Mouse (Mus musculus) CD4-positive, CD25-positive, alpha-beta regulatory T cell, adult 9 weeks (primary cell): Measurements from ENCODE around the gene Gpr84. TPM values are rescaled to one million over a fixed set of nuclear protein-coding genes. Genes with fewer than 3 reads are reported as not detected.

ENCODE experiments used
- polyA plus RNA-seq: library from polyadenylated mRNA; unstranded; fragments of 100-300 nt; shearing (Covaris generic); gene quantifications from one replicate; pipeline ENCODE4 v1.2.1, GENCODE M21; 2017

Gpr84 gene
- polyA plus RNA-seq: not detected

GRCm38 (mm10) chr15:103310365-103310910 lies at the start of gene Gpr84:
Gene Gpr84, minus strand, starts transcription at chr15:103310612.

GRCm38 (mm10) chr15:103339961-103340337 lies 29.5 kb upstream of the Gpr84 start, which contains the start of gene Zfp385a:
Gene Zfp385a, minus strand, starts transcription at chr15:103340093.

GRCm38 (mm10) chr15:103272419-103273279 lies 37.8 kb downstream of the Gpr84 start, which contains the start of gene Copz1:
Gene Copz1, plus strand, starts transcription at chr15:103272714.

Other genes starting within 250 kb of the Gpr84 start
- 13.4 TPM for gene Smug1, start 143.5 kb downstream of the Gpr84 start, polyA plus RNA-seq
- 16.3 TPM for gene Cbx5, start 70.8 kb downstream of the Gpr84 start, polyA plus RNA-seq
- gene Hnrnpa1, start 70.2 kb downstream of the Gpr84 start, polyA plus RNA-seq: 171 TPM
- 0.78 TPM for gene Nfe2, start 52.2 kb downstream of the Gpr84 start, polyA plus RNA-seq
- 191 TPM for gene Copz1, start 37.9 kb downstream of the Gpr84 start, polyA plus RNA-seq
- not detected for gene Zfp385a, start 29.5 kb upstream of the Gpr84 start, polyA plus RNA-seq
- gene Itga5, start 56.2 kb upstream of the Gpr84 start, polyA plus RNA-seq: 5.6 TPM
- not detected for gene Gtsf1, start 119.9 kb upstream of the Gpr84 start, polyA plus RNA-seq
- gene Gtsf2, start 137.9 kb upstream of the Gpr84 start, polyA plus RNA-seq: not detected
- gene Nckap1l, start 143.2 kb upstream of the Gpr84 start, polyA plus RNA-seq: 174 TPM
- 2.6 TPM for gene Pde1b, start 192.4 kb upstream of the Gpr84 start, polyA plus RNA-seq
- not detected for gene Ppp1r1a, start 227.4 kb upstream of the Gpr84 start, polyA plus RNA-seq